Mouse (Mus musculus): ENCODE results near the gene Kndc1.

GRCm38 (mm10) chr7:139937138-139937537 lies 42.6 kb downstream of the Kndc1 start:
- no peak for TF ChIP-seq CTCF (IDR thresholded peaks at IDR 0.05)
- TF ChIP-seq POLR2A (IDR thresholded peaks at IDR 0.05; ENCODE audit: insufficient read depth, low read depth, low read length) = no peak
- TF ChIP-seq EP300 (IDR thresholded peaks at IDR 0.05; ENCODE audit: insufficient read depth, low read depth, low read length) = no peak

Data from heart, adult 2 months (tissue).